Mouse (Mus musculus) brain, embryonic 14.5 days (tissue): Measurements from ENCODE around the gene Vwf. TPM values are rescaled to one million over a fixed set of nuclear protein-coding genes. Genes with fewer than 3 reads are reported as not detected.

Experiments
- DNase-seq: peaks from one replicate; pipeline ENCODE4 v3.0.0-alpha.2; 2011; ENCODE audit warnings: low read depth
- CTCF ChIP-seq: fragments of 200-500 bp; IDR thresholded peaks from 2 replicates; pipeline ENCODE4 v1.5.1; 2012; ENCODE audit warnings: inconsistent platforms, mild to moderate bottlenecking, moderate library complexity, borderline replicate concordance; ENCODE audit not compliant: insufficient read depth, insufficient read length; ENCODE audit errors: extremely low read depth
- POLR2A ChIP-seq: fragments of 200-500 bp; IDR thresholded peaks from 2 replicates; pipeline ENCODE4 v1.6.1; 2012; ENCODE audit warnings: mild to moderate bottlenecking, inconsistent platforms, borderline replicate concordance; ENCODE audit not compliant: poor library complexity, insufficient read depth, insufficient read length, severe bottlenecking; ENCODE audit errors: extremely low read depth
- polyA plus RNA-seq: library from polyadenylated mRNA; depleted of rRNA; stranded (reverse); fragments of >200 nt; gene quantifications from 2 replicates; pipeline ENCODE4 v1.2.3, GENCODE M21; 2012

The Vwf gene
- polyA plus RNA-seq, 1 experiment, result 18.9 TPM

DNA sequence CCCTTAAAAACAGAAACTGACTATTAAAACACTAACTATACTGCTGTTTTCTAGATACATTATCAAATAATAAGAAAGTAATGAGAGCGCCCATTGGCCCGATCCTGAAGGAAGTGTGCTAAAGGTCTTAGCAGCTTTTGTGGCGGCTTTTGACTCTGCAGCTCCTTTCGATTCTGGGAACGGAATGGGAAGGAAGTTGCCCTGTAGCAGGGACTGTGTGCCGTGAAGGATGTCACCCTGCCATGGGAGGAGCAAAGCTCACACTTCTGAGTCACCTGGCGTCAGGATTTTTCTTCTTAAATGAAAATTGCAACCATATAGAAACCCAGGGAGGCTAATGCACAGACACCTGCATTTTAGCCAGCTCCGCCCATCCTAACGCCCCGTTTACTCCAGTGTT, 1.8 kb downstream of the Vwf start:
- TF ChIP-seq POLR2A (no peak), CTCF (no peak)
- no peak for DNase-seq

DNA sequence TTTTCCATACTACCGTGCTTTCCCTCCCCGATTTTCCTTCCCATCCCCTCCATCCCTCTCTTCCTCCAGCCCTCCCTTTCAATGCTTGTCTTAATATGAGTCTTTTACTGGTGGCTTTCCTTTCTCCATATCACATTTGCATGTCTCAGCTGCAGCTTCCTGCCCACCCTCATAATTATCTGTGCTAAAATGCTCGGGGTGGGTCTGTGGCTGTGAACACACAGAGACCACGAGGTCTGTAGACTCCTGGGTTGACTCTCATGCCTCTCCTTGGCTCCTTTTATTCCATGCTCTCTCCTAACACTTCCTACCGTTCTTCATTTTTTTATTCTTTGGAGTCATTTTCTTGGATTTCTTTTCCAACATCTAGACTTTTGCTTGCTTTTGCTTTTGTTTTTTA, 3.6 kb downstream of the Vwf start:
- DNase-seq, result no peak
- TF ChIP-seq CTCF, result no peak
- TF ChIP-seq POLR2A, result no peak

DNA sequence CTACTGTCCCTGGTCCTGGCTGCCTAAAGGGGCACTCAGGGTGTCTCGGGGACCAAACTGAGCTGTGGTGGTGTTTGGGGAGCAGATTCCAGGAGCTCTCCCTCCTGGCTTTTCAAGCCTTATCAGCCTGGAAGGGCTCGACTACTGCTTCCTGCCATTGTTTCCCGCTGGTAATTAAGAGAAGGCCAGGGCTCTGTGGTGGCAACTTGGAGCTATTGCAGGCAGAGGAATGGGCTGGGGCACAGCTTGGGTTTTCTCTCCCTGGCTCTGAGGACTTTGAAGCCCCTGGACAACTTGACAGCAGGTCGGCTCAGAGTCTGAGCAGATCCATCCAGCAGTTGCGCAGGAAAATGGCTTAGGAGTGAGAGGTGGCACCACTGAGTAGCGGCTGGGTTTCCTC, 6.2 kb downstream of the Vwf start:
- DNase-seq, result no peak
- TF ChIP-seq POLR2A (no peak), CTCF (no peak)

DNA sequence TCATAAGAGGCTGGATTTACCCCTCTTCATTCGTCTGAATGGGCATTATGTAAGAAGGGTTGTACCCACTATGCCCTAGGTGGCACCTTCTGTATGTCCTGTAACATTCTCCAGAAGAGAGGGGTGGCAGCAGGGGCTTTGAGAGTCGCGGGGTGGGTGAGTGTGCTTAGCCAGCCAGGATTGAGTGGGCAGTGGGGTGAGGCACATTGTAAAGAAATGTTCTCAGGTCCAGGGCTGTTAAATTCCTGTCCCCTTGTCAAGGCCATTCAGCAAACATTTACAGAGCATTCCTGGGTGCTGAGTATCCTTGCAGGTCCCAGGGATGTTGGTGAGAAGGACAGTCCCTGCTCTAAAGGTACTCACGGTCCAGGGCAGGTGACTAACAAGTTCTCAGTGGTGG, 7.0 kb downstream of the Vwf start:
- TF ChIP-seq CTCF, result no peak
- no peak for TF ChIP-seq POLR2A

DNA sequence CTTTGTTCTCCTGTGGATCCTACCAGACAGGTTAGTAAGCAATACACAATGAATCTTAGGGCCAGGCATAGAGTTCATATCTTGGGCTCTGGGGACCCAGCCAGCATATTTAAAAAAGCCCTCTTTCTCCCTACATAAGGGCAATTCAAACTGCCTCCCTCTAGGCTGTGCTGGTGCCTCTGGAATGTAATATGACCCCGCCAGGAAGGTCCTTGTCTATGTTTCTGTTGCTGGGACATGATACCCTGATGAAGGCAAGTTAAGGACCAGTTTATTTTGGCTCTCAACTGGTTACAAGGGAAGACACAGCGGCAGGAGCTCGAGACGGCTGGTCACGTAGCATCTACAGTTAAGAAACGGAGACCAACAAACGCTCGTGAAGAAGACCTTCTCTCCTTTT, 12.3 kb downstream of the Vwf start:
- no peak for DNase-seq
- TF ChIP-seq POLR2A, result no peak
- TF ChIP-seq CTCF, result no peak

More for the DNA sequence above, 7.0 kb downstream of the Vwf start:
- no peak for DNase-seq

DNA sequence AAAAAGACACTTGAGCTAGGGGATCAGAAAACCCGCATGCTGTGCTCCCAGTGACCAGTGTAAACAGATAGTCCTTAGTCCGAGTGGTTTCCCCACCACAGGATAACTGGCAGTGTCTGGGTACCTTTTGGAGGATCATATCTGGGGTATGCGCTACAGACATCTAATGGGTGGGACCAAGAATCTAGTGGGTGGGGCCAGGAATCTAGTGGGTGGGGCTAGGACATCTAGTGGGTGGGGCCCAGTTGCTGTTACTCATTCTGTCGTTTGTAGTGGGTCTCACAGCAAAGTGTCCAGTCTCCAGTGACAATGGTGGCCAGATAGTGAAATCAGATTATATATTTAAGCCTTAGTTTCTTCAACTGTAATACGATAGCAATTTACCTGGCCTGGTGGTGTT, 14.5 kb downstream of the Vwf start:
- no peak for DNase-seq
- TF ChIP-seq POLR2A (no peak), CTCF (no peak)

DNA sequence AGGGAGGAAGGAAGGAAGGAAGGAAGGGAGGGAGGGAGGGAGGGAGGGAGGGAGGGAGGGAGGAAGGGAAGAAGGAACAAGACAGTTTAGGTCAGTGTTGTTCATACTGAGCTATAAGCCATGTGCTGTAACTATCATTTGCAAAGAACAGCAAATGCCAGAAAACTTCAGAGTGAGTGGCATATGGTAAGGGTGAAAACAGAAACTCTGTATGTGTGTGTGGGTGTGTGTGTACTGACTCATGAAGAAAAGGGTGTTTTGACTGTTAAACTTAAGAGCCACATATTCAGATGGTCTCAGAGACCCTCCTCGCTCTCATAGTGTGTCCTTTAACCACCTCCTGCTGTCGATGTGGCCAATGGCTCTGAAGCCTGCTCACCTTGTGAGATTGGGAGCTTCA, 14.9 kb downstream of the Vwf start:
- DNase-seq, result no peak
- no peak for TF ChIP-seq CTCF
- TF ChIP-seq POLR2A, result no peak

DNA sequence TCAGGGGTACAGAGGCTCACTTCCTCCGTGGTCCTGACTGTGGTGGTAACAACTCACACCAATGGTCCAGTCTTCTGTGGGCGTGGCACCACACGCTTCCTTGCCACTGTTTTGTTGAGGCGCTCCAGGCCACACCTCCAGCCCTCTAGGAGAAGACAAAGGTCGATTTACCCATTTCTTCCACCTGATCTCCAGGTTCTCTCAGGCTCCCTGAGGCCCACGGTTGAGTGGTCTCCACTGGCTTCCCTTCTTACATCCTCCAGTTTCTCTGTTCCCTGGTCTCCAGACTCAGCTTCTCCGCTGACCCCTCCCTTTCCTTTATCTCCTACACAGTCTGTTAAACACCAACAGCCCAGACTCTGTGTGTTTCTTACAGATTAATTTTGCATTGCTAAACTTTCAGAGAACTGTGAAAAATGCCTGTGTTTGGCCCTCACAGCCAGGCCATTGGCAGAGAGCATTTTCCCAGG, 18.3 kb downstream of the Vwf start:
- DNase-seq, result no peak
- TF ChIP-seq CTCF (no peak), POLR2A (no peak)

DNA sequence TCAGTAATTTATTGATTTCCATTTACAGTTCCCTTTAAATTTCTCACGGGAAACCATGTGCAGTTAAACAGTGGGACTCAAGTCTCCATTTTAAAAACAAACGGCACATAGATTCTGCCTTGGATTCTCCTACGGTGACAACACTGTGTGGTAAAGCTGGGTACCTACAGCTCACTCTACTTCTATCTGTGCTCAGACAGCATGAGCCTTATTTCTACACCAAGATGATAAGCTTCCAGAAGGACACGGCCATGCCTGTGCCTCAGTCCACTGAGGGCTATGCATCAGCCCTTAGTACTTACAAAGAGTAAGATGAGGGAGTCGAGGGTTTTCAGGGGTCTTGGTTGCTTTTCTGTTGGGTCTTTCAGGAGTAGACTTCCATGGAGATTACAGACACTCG, 18.8 kb downstream of the Vwf start:
- TF ChIP-seq POLR2A (no peak), CTCF (no peak)
- no peak for DNase-seq

DNA sequence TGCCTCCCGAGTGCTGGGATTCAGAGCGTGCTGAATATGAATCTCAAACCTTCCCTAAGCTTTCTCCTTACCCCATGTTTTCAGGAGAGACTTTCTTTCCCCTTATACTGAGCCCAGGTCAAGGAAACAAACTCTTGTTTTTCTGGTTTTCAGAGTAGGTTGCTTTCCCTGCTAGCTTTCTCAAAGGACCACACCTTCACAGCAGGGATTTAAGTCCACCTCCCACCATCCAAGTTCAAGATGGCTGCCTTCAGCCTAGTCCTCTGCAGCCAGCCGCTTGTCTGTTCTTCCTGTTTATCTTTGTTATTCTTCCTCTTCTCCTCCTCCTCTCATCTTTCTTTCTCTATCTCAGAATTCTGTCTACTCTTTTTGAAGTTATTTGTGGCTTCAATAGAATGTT, 20.1 kb downstream of the Vwf start:
- no peak for DNase-seq

DNA sequence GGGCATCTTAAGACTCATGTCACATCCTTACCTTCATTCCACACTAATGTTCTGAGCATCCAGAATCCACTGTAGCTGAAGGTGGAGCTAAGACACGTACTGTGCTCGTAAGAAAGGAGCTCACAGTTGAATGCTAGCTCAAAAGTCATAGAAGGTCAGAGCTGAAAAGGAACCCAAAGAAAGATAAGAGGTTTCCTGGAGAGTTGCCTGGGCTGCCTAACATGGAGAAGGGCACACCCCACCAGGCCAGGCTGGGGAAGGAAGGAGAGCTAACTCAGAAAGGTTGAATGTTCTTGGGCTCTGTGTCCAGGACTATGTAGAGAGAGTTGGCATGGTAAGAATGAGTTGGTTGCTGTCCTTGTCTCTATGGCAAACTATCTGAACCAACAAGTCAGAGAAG, 21.8 kb downstream of the Vwf start:
- no peak for DNase-seq
- TF ChIP-seq POLR2A (no peak), CTCF (no peak)

More for the DNA sequence above, 20.1 kb downstream of the Vwf start:
- TF ChIP-seq POLR2A, result no peak

DNA sequence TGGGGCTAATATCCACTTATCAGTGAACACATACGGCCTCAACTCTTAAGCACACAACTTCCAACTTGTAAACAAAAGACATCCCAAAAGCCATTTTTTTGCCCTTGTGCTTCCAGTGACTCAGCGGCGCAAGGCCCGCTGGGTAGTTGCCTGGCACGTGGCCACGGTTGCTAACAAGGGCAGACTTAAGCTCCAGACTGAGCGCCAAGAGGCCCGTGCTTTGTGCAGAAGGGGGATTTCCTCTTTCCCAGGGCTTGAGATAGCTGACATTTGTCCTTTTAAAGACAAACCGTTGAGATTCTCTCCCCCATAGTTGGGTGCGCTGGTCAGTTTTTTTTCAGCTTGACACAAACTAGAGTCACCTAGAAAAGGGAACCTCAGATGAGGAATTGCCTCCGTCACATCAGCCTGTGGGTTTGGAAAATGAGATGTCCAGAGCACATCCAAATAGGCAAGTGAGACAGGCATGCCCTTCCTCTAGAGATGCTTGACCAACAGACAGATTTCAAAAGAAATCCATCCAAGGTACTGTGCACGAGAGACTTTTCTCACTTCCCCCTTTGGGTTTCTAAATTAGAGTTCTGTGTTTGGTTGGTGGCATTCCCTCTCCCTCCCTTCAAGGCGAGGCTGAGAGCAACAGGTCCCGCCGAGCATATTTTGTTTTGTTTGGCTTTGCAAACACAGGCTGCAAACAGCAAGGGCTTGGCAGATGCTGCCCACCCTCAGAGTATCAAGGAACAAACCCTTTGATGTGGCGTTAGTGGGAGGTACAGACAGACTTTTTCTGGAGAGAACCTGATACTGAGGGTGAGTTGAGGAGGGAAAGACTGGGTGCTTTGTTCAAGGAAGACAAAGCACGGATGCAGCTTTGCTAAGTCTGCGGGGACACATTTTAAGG, 26.0 kb downstream of the Vwf start:
- peak; percentile 90 for DNase-seq
- TF ChIP-seq CTCF, result no peak
- no peak for TF ChIP-seq POLR2A

DNA sequence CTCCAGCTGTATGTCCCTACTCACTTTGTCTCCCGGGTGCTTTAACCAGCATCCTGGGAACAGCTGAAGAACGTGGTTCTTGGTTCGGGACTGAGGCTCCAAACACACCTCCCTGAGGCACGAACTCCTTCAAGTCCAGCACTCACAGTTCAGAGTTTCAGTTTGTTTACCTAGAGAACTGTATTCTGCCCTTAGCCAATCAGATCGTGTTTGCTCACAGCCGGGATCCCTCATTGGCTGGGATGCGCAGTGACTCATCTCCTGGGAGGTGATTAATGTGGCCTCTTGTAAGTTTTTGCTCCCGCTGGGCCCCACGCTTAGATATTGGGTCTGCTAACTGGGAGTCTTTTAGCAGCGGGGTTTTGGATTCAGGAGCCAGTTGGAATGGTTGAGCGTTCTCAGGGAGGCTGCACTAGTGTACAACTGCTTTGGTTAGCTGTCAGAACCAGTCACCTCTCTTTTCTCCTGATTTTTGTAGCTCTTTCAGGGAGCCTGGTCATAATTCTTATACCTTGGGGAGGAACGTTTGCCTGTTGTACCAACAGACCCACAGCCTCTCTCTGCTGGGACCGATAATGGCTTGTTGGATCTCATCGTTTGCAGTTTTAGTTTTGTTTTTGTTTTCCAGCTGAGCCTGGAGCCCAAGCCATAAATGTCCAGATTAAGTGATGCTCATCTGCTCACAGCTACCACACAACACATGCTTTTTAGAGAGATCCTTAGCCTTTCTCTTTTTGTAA, 26.8 kb downstream of the Vwf start:
- DNase-seq, result peak; percentile 92
- TF ChIP-seq CTCF (no peak), POLR2A (no peak)
